Mouse (Mus musculus) heart, embryonic 11.5 days (tissue): ENCODE data around the gene Shc2. TPM values are rescaled to one million over a fixed set of nuclear protein-coding genes. Genes with fewer than 3 reads are reported as not detected.
A peak's percentile ranks its signal among the peaks of the same experiment; 100 is the strongest.

ENCODE experiments used
- ATAC-seq: fragments of 200-750 bp; cut with Nextera tagmentation; replicated peaks from 2 replicates; pipeline ENCODE4 v1.8.0; 2017; ENCODE audit warnings: moderate library complexity; ENCODE audit not compliant: insufficient number of reproducible peaks, low FRiP score, low TSS enrichment
- H3K27ac ChIP-seq: fragments of 300-500 bp; sonication (generic); 2 replicates; pipeline ENCODE4 v1.5.1; 2014; ENCODE audit warnings: mild to moderate bottlenecking, low read depth, low read length
- H3K27me3 ChIP-seq: fragments of 300-500 bp; sonication (generic); 2 replicates; pipeline ENCODE4 v1.6.1; 2014; ENCODE audit warnings: mild to moderate bottlenecking, low read length, mixed read lengths; ENCODE audit not compliant: control insufficient read depth, insufficient read depth
- H3K36me3 ChIP-seq: fragments of 300-500 bp; sonication (generic); 2 replicates; pipeline ENCODE4 v1.6.1; 2014; ENCODE audit warnings: mild to moderate bottlenecking, low read length, moderate library complexity, mixed read lengths; ENCODE audit not compliant: control insufficient read depth, insufficient read depth
- H3K4me1 ChIP-seq: fragments of 300-500 bp; sonication (generic); 2 replicates; pipeline ENCODE4 v1.6.1; 2014; ENCODE audit warnings: low read length; ENCODE audit not compliant: control insufficient read depth, insufficient read depth
- H3K4me2 ChIP-seq: fragments of 300-500 bp; sonication (generic); 2 replicates; pipeline ENCODE4 v1.6.1; 2014; ENCODE audit warnings: mild to moderate bottlenecking, moderate library complexity
- H3K4me3 ChIP-seq: fragments of 300-500 bp; sonication (generic); 2 replicates; pipeline ENCODE4 v1.5.1; 2014; ENCODE audit warnings: low read depth, low read length
- H3K9ac ChIP-seq: fragments of 300-500 bp; sonication (generic); 2 replicates; pipeline ENCODE4 v1.6.1; 2014; ENCODE audit warnings: mild to moderate bottlenecking, low read depth, low read length, moderate library complexity
- H3K9me3 ChIP-seq: fragments of 300-500 bp; sonication (generic); replicated peaks from 2 replicates; pipeline ENCODE4 v1.6.1; 2016; ENCODE audit warnings: low read length; ENCODE audit not compliant: control insufficient read depth
- WGBS: fragments of 180-500 bp; shearing (Covaris S2); extraction: QIAGEN DNeasy Blood & Tissue Kit; methylation state at CpG from one replicate; pipeline ENCODE4 v1.1.7; 2014; ENCODE audit not compliant: insufficient replicate concordance; 5-methylcytosine and 5-hydroxymethylcytosine counted together
- polyA plus RNA-seq: library from polyadenylated mRNA; unstranded; fragments of >200 nt; fragmentation: Nextera tagmentation; extraction: Ambion mirVana; gene quantifications from 2 replicates; pipeline ENCODE4 v1.2.1, GENCODE M21; 2014

Shc2 gene
- polyA plus RNA-seq, 1 experiment from 2014 or later: 1.3 TPM

- no peaks in the 10 kb centered on the region for H3K9me3 ChIP-seq
- peak overlapping the region; percentile 92 for H3K4me2 ChIP-seq
- peaks cover 11% of the 10 kb centered on the region for H3K4me1 ChIP-seq
- ATAC-seq: no peak
- H3K27ac ChIP-seq: no peak overlapping the region; the same call in 1 of the 2 replicates
- peak overlapping the region; percentile 96 for H3K9ac ChIP-seq
- H3K36me3 ChIP-seq: no peaks in the 10 kb centered on the region
- 38% methylated on average over 15 of the region's 15 CpGs for WGBS
- no peaks in the 10 kb centered on the region for H3K27me3 ChIP-seq
- H3K4me3 ChIP-seq: peak overlapping the region; percentile 97
These were observed 32.6 kb upstream of the Shc2 start for GRCm38 (mm10) chr10:79670071-79670888.

- WGBS: under 1% methylated on average over 47 of the region's 47 CpGs
- 0 out of 2 replicates have a peak, but pooled peaks cover 4% of the 10 kb centered on the region for H3K27me3 ChIP-seq
- H3K4me2 ChIP-seq: peak overlapping the region; percentile 92
- H3K9ac ChIP-seq: peak overlapping the region; percentile 96
- peak overlapping the region; percentile 94 for H3K27ac ChIP-seq
- no peak for ATAC-seq
- H3K36me3 ChIP-seq: no peaks in the 10 kb centered on the region
- peaks cover 11% of the 10 kb centered on the region for H3K4me1 ChIP-seq
- peak overlapping the region; percentile 97 for H3K4me3 ChIP-seq
- no peaks in the 10 kb centered on the region for H3K9me3 ChIP-seq
These were observed 31.9 kb upstream of the Shc2 start for GRCm38 (mm10) chr10:79669576-79670057.

GRCm38 (mm10) chr10:79668771-79669575, 31.3 kb upstream of the Shc2 start, which contains the start of gene Tpgs1:
Gene Tpgs1, plus strand, starts transcription at chr10:79669369.
- H3K27ac ChIP-seq: peak within 1 kb of the TSS; percentile 94
- under 1% methylated on average over 45 of the region's 45 CpGs for WGBS
- 0 out of 2 replicates have a peak, but pooled peaks cover 4% of the 10 kb centered on the region for H3K27me3 ChIP-seq
- no peaks in the 10 kb centered on the region for H3K36me3 ChIP-seq
- H3K9me3 ChIP-seq: no peaks in the 10 kb centered on the region
- H3K4me1 ChIP-seq: peaks cover 11% of the 10 kb centered on the region
- peak; percentile 68 for ATAC-seq
- H3K4me3 ChIP-seq: peak within 1 kb of the TSS; percentile 97
- H3K9ac ChIP-seq: peak within 1 kb of the TSS; percentile 96
- H3K4me2 ChIP-seq: peak within 1 kb of the TSS; percentile 92

- Histone ChIP-seq H3K4me1 (peaks cover 11% of the 10 kb centered on the region), H3K27me3 (0 out of 2 replicates have a peak, but pooled peaks cover 6% of the 10 kb centered on the region), H3K9ac (no peak overlapping the region), H3K4me2 (no peak overlapping the region), H3K36me3 (no peaks in the 10 kb centered on the region), H3K9me3 (no peaks in the 10 kb centered on the region), H3K27ac (no peak overlapping the region), H3K4me3 (no peak overlapping the region)
- 75% methylated on average over 5 of the region's 5 CpGs for WGBS
- no peak for ATAC-seq
These were observed 30.4 kb upstream of the Shc2 start for GRCm38 (mm10) chr10:79668076-79668475.

GRCm38 (mm10) chr10:79666493-79666892, 28.8 kb upstream of the Shc2 start:
- Histone ChIP-seq H3K36me3 (no peaks in the 10 kb centered on the region), H3K4me2 (no peak overlapping the region), H3K9me3 (no peaks in the 10 kb centered on the region), H3K9ac (no peak overlapping the region), H3K4me1 (peaks cover 11% of the 10 kb centered on the region), H3K4me3 (no peak overlapping the region), H3K27me3 (0 out of 2 replicates have a peak, but pooled peaks cover 6% of the 10 kb centered on the region), H3K27ac (no peak overlapping the region)
- ATAC-seq: no peak
- 50% methylated on average over 9 of the region's 9 CpGs for WGBS

- no peak overlapping the region for H3K4me2 ChIP-seq
- H3K4me3 ChIP-seq: no peak overlapping the region
- 0 out of 2 replicates have a peak, but pooled peaks cover 6% of the 10 kb centered on the region for H3K27me3 ChIP-seq
- ATAC-seq: no peak
- H3K27ac ChIP-seq: no peak overlapping the region
- peaks cover 3% of the 10 kb centered on the region for H3K4me1 ChIP-seq
- WGBS: 82% methylated on average over 8 of the region's 8 CpGs
- no peaks in the 10 kb centered on the region for H3K9me3 ChIP-seq
- H3K36me3 ChIP-seq: no peaks in the 10 kb centered on the region
- H3K9ac ChIP-seq: no peak overlapping the region
These were observed 27.3 kb upstream of the Shc2 start for GRCm38 (mm10) chr10:79665051-79665450.

GRCm38 (mm10) chr10:79664131-79664665, 26.5 kb upstream of the Shc2 start, which contains the start of gene Madcam1:
Gene Madcam1, plus strand, starts transcription at chr10:79664559.
- Histone ChIP-seq H3K9ac (no peak within 1 kb of the TSS), H3K27me3 (0 out of 2 replicates have a peak, but pooled peaks cover 6% of the 10 kb centered on the region), H3K4me2 (no peak within 1 kb of the TSS), H3K9me3 (no peaks in the 10 kb centered on the region), H3K4me3 (no peak within 1 kb of the TSS), H3K4me1 (peaks cover 3% of the 10 kb centered on the region; the same call in 1 of the 2 replicates), H3K36me3 (no peaks in the 10 kb centered on the region), H3K27ac (no peak within 1 kb of the TSS)
- ATAC-seq: 0 out of 2 replicates have a peak, but pooled peaks have one; percentile 12
- WGBS: 12% methylated on average over 13 of the region's 13 CpGs

- no peak overlapping the region for H3K9ac ChIP-seq
- ATAC-seq: no peak
- no peak overlapping the region for H3K4me2 ChIP-seq
- no peak overlapping the region for H3K4me3 ChIP-seq
- 0 out of 2 replicates have a peak, but pooled peaks cover 6% of the 10 kb centered on the region for H3K27me3 ChIP-seq
- WGBS: 43% methylated on average over 3 of the region's 3 CpGs
- H3K4me1 ChIP-seq: no peaks in the 10 kb centered on the region
- no peaks in the 10 kb centered on the region for H3K36me3 ChIP-seq
- no peaks in the 10 kb centered on the region for H3K9me3 ChIP-seq
- no peak overlapping the region for H3K27ac ChIP-seq
These were observed 24.1 kb upstream of the Shc2 start for GRCm38 (mm10) chr10:79661861-79662260.
